Mouse (Mus musculus): ENCODE data around the gene Armh2. TPM values are rescaled to one million over a fixed set of nuclear protein-coding genes. Genes with fewer than 3 reads are reported as not detected.

The Armh2 gene
- polyA plus RNA-seq, 1 experiment from 2014 or later: not detected

DNA sequence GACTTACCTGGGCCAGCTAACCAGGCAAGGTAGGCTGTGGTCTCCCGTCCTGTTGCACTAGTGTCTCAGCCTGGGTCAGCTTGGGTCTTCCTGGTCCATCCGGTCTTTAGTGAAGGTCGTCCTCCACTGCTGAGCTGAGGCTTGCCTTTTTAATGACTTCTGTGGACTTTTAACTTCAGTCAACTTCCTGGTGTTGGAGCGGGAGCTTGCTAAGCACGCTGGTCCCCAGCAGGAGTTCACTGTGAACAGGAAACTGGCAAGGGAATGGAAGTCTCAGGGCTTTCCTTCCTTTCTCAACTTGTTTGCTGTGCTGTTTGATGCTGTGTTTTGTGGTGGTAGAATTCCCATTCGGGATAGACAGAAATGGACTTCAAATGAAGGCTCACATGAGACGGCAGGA, 23.4 kb upstream of the Armh2 start:
- H3K36me3 ChIP-seq: peaks cover 13% of the 10 kb centered on the region; the same call in 1 of the 2 replicates
- H3K4me3 ChIP-seq (replicated peaks): no peak overlapping the region
- no peak overlapping the region; the same call in 1 of the 2 replicates for H3K27ac ChIP-seq
- DNase-seq: no peak
- 68% methylated on average over 7 of the region's 7 CpGs for WGBS (ENCODE audit: insufficient replicate concordance)
- no peak overlapping the region for H3K9ac ChIP-seq
- no peak overlapping the region for H3K4me2 ChIP-seq
- H3K9me3 ChIP-seq (replicated peaks): no peaks in the 10 kb centered on the region
- no peak for ATAC-seq (ENCODE audit: low read depth)
- no peaks in the 10 kb centered on the region for H3K27me3 ChIP-seq
- 0 out of 2 replicates have a peak, but pooled peaks cover 6% of the 10 kb centered on the region for H3K4me1 ChIP-seq (replicated peaks)

DNA sequence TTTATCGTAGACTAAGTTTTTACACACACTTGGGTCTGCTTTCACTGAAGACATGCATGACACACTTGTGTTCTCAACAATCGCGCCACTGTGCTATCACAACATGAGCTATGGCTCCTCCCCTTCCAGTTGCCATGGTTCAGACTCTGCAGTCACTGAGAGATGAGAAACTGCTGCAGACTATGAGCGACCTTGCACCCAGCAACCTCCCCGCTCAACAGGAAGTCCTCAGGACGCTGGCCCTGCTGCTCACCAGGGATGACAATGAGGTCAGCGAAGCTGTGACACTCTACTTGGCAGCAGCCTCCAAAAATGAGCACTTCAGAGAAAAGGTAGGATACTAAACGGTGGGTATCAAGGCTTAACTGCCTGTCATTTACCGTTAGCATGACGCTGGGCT, 19.5 kb upstream of the Armh2 start:
- no peaks in the 10 kb centered on the region for H3K9me3 ChIP-seq (replicated peaks)
- 76% methylated on average over 10 of the region's 10 CpGs for WGBS (ENCODE audit: insufficient replicate concordance)
- H3K27ac ChIP-seq: no peak overlapping the region
- H3K4me1 ChIP-seq (replicated peaks): no peaks in the 10 kb centered on the region
- no peak overlapping the region for H3K9ac ChIP-seq
- no peak overlapping the region for H3K4me2 ChIP-seq
- no peaks in the 10 kb centered on the region for H3K27me3 ChIP-seq
- DNase-seq: no peak
- no peak overlapping the region for H3K4me3 ChIP-seq (replicated peaks)
- no peak for ATAC-seq (ENCODE audit: low read depth)
- H3K36me3 ChIP-seq: peaks cover 13% of the 10 kb centered on the region; the same call in 1 of the 2 replicates

DNA sequence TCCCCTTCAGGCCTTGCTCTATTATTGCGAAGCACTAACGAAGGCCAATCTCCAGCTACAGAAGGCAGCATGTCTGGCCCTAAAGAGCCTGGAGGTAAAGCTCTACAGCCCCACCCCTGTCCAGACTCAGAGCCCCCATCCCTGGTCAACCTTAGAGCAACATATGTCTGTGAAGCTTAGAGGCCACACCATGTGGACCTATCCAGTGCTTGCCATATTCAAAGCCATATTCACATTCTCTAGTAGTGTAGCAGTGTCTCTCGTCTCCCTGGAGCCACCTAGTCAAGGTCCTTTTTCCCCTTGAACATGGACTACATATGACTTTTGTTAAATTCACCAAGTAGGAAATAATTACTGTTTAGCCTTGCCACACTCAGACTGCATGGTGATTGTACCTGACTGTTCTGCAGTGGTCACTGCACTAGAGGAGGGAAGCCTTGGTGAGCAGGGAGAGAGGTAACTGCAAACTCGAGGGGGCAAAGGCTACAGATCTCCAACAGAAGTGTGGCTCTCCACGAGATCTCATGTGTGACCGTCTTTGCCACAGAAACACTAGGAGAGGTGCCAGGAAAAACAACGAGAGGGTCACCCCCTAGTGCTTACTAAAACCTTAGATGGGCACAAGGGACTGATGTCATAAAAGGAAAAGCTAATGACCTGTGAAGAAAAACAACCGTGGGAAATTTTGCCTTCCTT, 17.2 kb upstream of the Armh2 start:
- DNase-seq (no peak), ATAC-seq (ENCODE audit: low read depth) (no peak)
- Histone ChIP-seq H3K4me1 (replicated peaks) (no peaks in the 10 kb centered on the region), H3K36me3 (0 out of 2 replicates have a peak, but pooled peaks cover 3% of the 10 kb centered on the region), H3K9me3 (replicated peaks) (no peaks in the 10 kb centered on the region), H3K27ac (no peak overlapping the region), H3K27me3 (no peaks in the 10 kb centered on the region), H3K4me2 (no peak overlapping the region), H3K4me3 (replicated peaks) (no peak overlapping the region), H3K9ac (no peak overlapping the region)
- WGBS (ENCODE audit: insufficient replicate concordance): 72% methylated on average over 8 of the region's 8 CpGs

DNA sequence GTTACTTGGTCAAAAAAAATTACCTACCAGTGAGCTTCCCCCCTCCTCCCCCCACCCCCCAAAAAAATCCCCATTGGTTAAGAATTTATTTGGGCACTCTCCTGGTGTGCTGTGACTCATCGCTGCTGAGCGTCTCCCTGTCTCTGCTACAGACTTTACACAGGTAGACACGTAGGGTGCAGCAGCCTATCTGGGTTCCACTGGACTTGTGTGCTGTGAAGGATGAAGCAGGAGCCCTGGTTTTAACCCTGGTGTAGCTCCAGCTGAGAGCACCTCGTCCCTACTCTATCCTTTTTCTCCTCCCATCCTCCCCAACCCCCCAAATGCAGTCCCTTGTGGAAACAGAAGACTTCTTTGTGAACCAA, 16.7 kb upstream of the Armh2 start:
- no peak overlapping the region for H3K4me3 ChIP-seq (replicated peaks)
- no peak for ATAC-seq (ENCODE audit: low read depth)
- no peaks in the 10 kb centered on the region for H3K9me3 ChIP-seq (replicated peaks)
- no peak for DNase-seq
- no peaks in the 10 kb centered on the region for H3K36me3 ChIP-seq
- WGBS (ENCODE audit: insufficient replicate concordance): 71% methylated on average over 4 of the region's 4 CpGs
- no peaks in the 10 kb centered on the region for H3K4me1 ChIP-seq (replicated peaks)
- H3K9ac ChIP-seq: no peak overlapping the region
- H3K27ac ChIP-seq: no peak overlapping the region
- no peak overlapping the region for H3K4me2 ChIP-seq
- H3K27me3 ChIP-seq: no peaks in the 10 kb centered on the region

DNA sequence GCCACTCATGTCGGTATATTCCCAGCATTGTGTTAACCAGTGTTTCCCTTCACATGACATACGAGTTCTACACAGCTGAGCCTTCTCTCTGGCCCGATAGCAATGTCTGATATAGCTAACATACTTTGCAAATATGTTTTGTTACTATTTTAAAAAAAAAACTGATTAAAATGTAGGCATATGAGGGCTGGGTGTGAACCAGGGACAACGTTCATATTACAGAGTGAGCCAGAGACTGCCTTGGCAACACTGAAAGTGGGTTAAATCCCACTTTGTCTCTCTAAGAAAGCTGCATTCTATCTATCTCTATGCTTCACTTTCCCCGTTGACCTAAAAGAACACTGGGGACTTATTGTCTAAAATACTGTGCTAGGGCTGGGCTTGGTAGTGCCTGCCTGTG, 11.9 kb upstream of the Armh2 start:
- H3K9me3 ChIP-seq (replicated peaks): no peaks in the 10 kb centered on the region
- no peak overlapping the region for H3K9ac ChIP-seq
- no peaks in the 10 kb centered on the region for H3K36me3 ChIP-seq
- H3K4me1 ChIP-seq (replicated peaks): no peaks in the 10 kb centered on the region
- H3K4me2 ChIP-seq: no peak overlapping the region
- H3K27me3 ChIP-seq: no peaks in the 10 kb centered on the region
- no peak overlapping the region for H3K27ac ChIP-seq
- WGBS (ENCODE audit: insufficient replicate concordance): 70% methylated on average over 5 of the region's 5 CpGs
- H3K4me3 ChIP-seq (replicated peaks): no peak overlapping the region
- ATAC-seq (ENCODE audit: low read depth) (no peak), DNase-seq (no peak)

DNA sequence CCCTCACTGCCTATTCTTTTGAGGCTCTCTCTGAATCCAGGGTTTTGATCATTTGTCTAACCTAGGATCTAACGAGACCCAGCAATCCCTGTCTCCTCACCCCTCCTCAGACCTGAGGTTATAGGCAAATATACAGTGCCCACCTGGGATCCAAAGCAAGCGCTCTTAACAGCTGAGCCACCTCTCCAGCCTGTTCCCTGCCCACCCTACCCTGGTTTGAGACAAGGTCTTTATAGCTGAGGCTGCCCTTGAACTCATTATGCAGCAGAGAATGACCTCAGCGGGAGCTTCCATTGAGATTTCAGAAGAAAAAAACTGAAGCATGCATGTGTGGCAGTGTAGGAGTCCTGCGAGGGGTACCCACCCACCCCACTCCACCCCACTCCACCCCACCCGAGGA, 6.5 kb upstream of the Armh2 start:
- peaks cover 6% of the 10 kb centered on the region; the same call in 1 of the 2 replicates for H3K36me3 ChIP-seq
- no peaks in the 10 kb centered on the region for H3K9me3 ChIP-seq (replicated peaks)
- 84% methylated on average over 5 of the region's 5 CpGs for WGBS (ENCODE audit: insufficient replicate concordance)
- ATAC-seq (ENCODE audit: low read depth) (no peak), DNase-seq (no peak)
- no peak overlapping the region for H3K9ac ChIP-seq
- no peak overlapping the region for H3K4me3 ChIP-seq (replicated peaks)
- no peak overlapping the region for H3K27ac ChIP-seq
- no peaks in the 10 kb centered on the region for H3K4me1 ChIP-seq (replicated peaks)
- H3K4me2 ChIP-seq: no peak overlapping the region
- H3K27me3 ChIP-seq: no peaks in the 10 kb centered on the region

DNA sequence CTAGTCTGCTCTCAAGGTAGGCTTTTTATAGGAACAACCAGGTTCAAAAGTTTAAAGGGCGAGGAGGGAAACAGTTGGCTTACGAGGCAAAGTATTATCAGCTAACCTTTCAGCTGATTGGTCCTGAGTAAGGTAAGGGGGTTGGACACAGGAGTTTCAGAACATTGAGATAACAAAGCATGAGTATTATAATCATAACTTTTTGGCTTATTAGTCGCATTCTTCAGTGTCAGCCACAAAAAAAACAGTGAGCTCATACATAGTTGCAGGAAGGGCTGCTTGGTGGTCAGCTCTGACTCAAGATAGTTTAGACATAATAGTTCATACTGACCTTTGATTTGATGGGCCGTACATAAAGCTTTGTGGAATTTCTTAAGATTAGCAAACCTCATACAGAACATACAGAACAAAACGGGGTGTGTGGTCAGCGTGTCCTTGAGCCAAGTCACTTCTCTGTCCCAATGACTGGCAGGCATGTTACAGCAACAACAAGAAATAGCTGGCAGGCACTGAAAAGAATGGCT, 5.4 kb upstream of the Armh2 start:
- DNase-seq: no peak
- no peak for ATAC-seq (ENCODE audit: low read depth)
- H3K27ac ChIP-seq: no peak overlapping the region
- no peaks in the 10 kb centered on the region for H3K4me1 ChIP-seq (replicated peaks)
- no peak overlapping the region for H3K4me2 ChIP-seq
- WGBS (ENCODE audit: insufficient replicate concordance): 78% methylated on average over 6 of the region's 6 CpGs
- no peaks in the 10 kb centered on the region for H3K27me3 ChIP-seq
- no peak overlapping the region for H3K4me3 ChIP-seq (replicated peaks)
- H3K9me3 ChIP-seq (replicated peaks): no peaks in the 10 kb centered on the region
- H3K36me3 ChIP-seq: peaks cover 15% of the 10 kb centered on the region
- no peak overlapping the region for H3K9ac ChIP-seq

DNA sequence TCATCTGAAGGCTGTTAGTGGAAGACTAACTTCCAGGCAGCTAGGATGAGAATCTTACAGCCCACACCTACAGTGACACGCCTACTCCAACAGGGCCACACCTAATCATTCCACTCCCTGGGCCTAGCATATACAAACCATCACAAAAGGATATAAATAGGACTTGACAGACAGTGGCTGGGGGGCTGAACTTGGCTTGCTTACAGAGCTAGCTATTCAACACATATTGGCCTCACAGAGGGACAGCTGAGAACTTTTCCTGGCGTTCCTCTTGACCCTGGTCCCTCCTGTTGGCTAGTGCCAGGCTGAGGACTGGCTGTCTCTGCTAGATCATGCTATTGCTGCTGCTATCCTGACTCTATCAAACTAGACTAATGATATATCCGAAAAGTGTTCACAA, 6.8 kb downstream of the Armh2 start:
- Histone ChIP-seq H3K9me3 (replicated peaks) (no peaks in the 10 kb centered on the region), H3K4me1 (replicated peaks) (peaks cover 6% of the 10 kb centered on the region), H3K4me3 (replicated peaks) (no peak overlapping the region), H3K9ac (no peak overlapping the region), H3K27me3 (no peaks in the 10 kb centered on the region), H3K27ac (no peak overlapping the region), H3K36me3 (peaks cover 78% of the 10 kb centered on the region), H3K4me2 (no peak overlapping the region)
- DNase-seq (no peak), ATAC-seq (ENCODE audit: low read depth) (no peak)
- 77% methylated on average over 3 of the region's 3 CpGs for WGBS (ENCODE audit: insufficient replicate concordance)

DNA sequence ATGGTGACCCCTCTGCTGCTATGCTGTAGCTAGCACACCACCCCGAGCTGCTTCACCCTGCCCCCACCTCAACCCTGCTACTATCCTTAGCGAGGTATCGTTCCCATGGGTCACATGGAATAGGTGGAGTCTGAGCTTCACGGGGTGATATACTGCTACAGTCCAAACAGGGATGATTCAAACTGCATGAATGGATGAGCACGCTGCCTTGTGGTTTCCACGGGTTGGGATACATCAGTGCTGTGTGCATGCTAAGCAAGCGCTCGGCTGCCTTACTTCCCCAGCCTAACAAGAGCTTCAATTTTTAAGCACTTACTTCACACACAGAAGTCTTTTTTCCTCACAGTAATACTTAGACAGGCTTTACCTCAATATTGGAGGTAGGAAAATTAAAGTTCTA, 9.8 kb downstream of the Armh2 start:
- no peak overlapping the region for H3K4me3 ChIP-seq (replicated peaks)
- 91% methylated on average over 8 of the region's 8 CpGs for WGBS (ENCODE audit: insufficient replicate concordance)
- no peak overlapping the region for H3K9ac ChIP-seq
- ATAC-seq (ENCODE audit: low read depth) (no peak), DNase-seq (no peak)
- no peak overlapping the region for H3K27ac ChIP-seq
- H3K9me3 ChIP-seq (replicated peaks): no peaks in the 10 kb centered on the region
- peaks cover 92% of the 10 kb centered on the region for H3K36me3 ChIP-seq
- no peaks in the 10 kb centered on the region for H3K27me3 ChIP-seq
- peaks cover 6% of the 10 kb centered on the region for H3K4me1 ChIP-seq (replicated peaks)
- H3K4me2 ChIP-seq: no peak overlapping the region

DNA sequence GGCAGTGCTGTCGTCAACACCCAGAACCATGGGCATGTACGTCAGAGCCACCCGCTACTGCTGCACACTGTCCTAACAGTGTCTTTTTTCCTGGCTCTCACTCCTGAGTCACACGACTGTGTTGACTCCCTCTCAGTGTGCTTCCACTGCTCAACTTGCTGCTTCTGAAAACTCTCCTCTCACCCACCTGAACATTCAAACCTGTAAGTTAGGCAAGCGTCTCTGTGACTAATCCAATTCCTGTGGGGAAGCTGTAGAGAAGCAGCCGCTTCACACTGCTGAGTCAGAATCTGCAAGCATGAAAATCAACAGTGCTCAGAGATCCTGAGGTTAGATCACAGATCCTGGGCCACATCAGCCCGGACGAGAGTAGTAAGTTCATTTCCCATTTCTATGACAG, 10.4 kb downstream of the Armh2 start:
- Histone ChIP-seq H3K4me3 (replicated peaks) (no peak overlapping the region), H3K27ac (no peak overlapping the region), H3K9me3 (replicated peaks) (no peaks in the 10 kb centered on the region), H3K4me2 (no peak overlapping the region), H3K27me3 (no peaks in the 10 kb centered on the region), H3K9ac (no peak overlapping the region), H3K4me1 (replicated peaks) (peaks cover 6% of the 10 kb centered on the region), H3K36me3 (peaks cover 93% of the 10 kb centered on the region)
- ATAC-seq (ENCODE audit: low read depth) (no peak), DNase-seq (no peak)
- WGBS (ENCODE audit: insufficient replicate concordance): 86% methylated on average over 8 of the region's 8 CpGs

DNA sequence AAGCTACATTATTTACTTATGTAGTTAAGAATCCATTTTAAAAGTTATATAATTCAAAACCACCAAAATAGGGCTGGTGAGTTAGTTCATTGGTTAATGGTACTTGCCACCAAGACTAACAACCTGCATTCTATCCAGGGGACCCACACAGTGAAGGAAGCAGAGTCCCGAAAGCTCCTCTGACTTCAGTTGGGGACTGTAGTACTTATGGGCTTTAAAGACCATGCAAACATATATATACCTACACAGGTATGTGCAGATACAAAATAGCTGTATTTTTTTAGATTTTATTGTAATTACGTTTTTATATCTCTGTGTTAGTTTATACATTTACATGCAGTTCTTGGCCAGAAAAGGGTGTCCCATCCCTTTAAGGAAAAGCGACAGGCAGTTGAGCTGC, 15.7 kb downstream of the Armh2 start:
- peaks cover 79% of the 10 kb centered on the region for H3K36me3 ChIP-seq
- DNase-seq: no peak
- no peaks in the 10 kb centered on the region for H3K9me3 ChIP-seq (replicated peaks)
- peaks cover 30% of the 10 kb centered on the region for H3K4me1 ChIP-seq (replicated peaks)
- 89% methylated on average over 3 of the region's 3 CpGs for WGBS (ENCODE audit: insufficient replicate concordance)
- no peak overlapping the region for H3K4me2 ChIP-seq
- no peaks in the 10 kb centered on the region for H3K27me3 ChIP-seq
- H3K27ac ChIP-seq: no peak overlapping the region
- no peak for ATAC-seq (ENCODE audit: low read depth)
- H3K9ac ChIP-seq: no peak overlapping the region
- H3K4me3 ChIP-seq (replicated peaks): no peak overlapping the region

Measured in liver, embryonic 13.5 days (tissue).